Mouse (Mus musculus) G1E (cell line): ENCODE measurements at regions not wholly inside any gene's neighbourhood (a gene's known extent, or its start where the extent isn't known, plus 50 kb on each side); places are given as distances from the start of the nearest gene placed in this dataset.

ENCODE experiments used
- CTCF ChIP-seq: IDR thresholded peaks from 2 replicates; pipeline ENCODE4 v1.5.1; 2012; ENCODE audit warnings: low read depth, low read length, inconsistent platforms, mixed read lengths
- GATA1 ChIP-seq: IDR thresholded peaks from 2 replicates; pipeline ENCODE4 v1.6.1; 2012; ENCODE audit warnings: borderline replicate concordance, low read length, inconsistent platforms, mixed read lengths
- GATA2 ChIP-seq: IDR thresholded peaks from 2 replicates; pipeline ENCODE4 v1.6.1; 2012; ENCODE audit warnings: low read depth, low read length, inconsistent platforms, borderline replicate concordance
- TAL1 ChIP-seq: conservative IDR thresholded peaks from 2 replicates; pipeline ENCODE4 v1.6.1; 2012; ENCODE audit warnings: low read depth, low read length, inconsistent platforms, mixed read lengths

DNA sequence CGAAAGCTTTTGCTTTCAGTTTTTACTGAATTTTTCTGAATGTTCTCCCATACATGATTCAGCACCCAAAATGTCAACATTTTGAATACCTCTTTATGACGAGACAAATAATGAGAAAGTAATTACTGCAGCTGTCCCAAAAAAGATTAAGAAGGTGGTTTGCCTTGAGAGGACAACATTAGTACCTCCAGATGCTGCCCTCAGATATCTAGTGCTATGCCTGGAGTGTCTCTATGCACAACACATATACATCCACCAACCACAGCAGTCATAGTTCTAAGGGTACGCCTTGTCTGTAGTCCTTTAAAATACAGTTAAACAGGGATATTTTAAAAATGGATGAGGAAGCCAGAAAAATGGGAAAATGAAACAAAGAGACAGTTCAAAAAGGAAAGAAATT lies 81.1 kb upstream of the Gpc5 start:
- TF ChIP-seq GATA1 = no peak
- TF ChIP-seq CTCF = no peak
- no peak for TF ChIP-seq TAL1
- TF ChIP-seq GATA2 = no peak
